Mouse (Mus musculus): ENCODE results near the gene Mybpc2. TPM values are rescaled to one million over a fixed set of nuclear protein-coding genes. Genes with fewer than 3 reads are reported as not detected.

The Mybpc2 gene
- polyA plus RNA-seq, 1 experiment from 2014 or later = 0.63 TPM

- WGBS = 52% methylated on average over 18 of the region's 18 CpGs
- no peak overlapping the region for H3K27ac ChIP-seq (ENCODE audit: low read length)
- no peak overlapping the region for H3K9ac ChIP-seq (ENCODE audit: low read length)
- H3K4me2 ChIP-seq (ENCODE audit: low read depth, low read length) = no peak overlapping the region
- ATAC-seq (ENCODE audit: low read depth) = peak; percentile 53
- no peaks in the 10 kb centered on the region for H3K4me1 ChIP-seq (replicated peaks; ENCODE audit: control insufficient read depth, insufficient read depth, low read length)
- H3K9me3 ChIP-seq (ENCODE audit: control insufficient read depth, low read length) = no peaks in the 10 kb centered on the region
- H3K36me3 ChIP-seq (ENCODE audit: control insufficient read depth, insufficient read depth, low read length) = no peaks in the 10 kb centered on the region
- no peaks in the 10 kb centered on the region for H3K27me3 ChIP-seq (ENCODE audit: control insufficient read depth, insufficient read depth, low read depth, low read length)
- H3K4me3 ChIP-seq (ENCODE audit: low read length) = no peak overlapping the region
Observed at GRCm38 (mm10) chr7:44560435-44561400, 36.3 kb upstream of the Mybpc2 start.

GRCm38 (mm10) chr7:44557629-44558028, 33.2 kb upstream of the Mybpc2 start:
- WGBS = 50% methylated on average over 2 of the region's 2 CpGs
- no peak overlapping the region for H3K9ac ChIP-seq (ENCODE audit: low read length)
- no peaks in the 10 kb centered on the region for H3K36me3 ChIP-seq (ENCODE audit: control insufficient read depth, insufficient read depth, low read length)
- H3K4me3 ChIP-seq (ENCODE audit: low read length) = no peak overlapping the region
- peaks cover 6% of the 10 kb centered on the region; the same call in 1 of the 2 replicates for H3K4me1 ChIP-seq (replicated peaks; ENCODE audit: control insufficient read depth, insufficient read depth, low read length)
- no peak overlapping the region for H3K4me2 ChIP-seq (ENCODE audit: low read depth, low read length)
- H3K27ac ChIP-seq (ENCODE audit: low read length) = no peak overlapping the region
- no peaks in the 10 kb centered on the region for H3K9me3 ChIP-seq (ENCODE audit: control insufficient read depth, low read length)
- no peak for ATAC-seq (ENCODE audit: low read depth)
- no peaks in the 10 kb centered on the region for H3K27me3 ChIP-seq (ENCODE audit: control insufficient read depth, insufficient read depth, low read depth, low read length)

- Histone ChIP-seq H3K9ac (ENCODE audit: low read length) (peak within 1 kb of the TSS; percentile 82), H3K4me3 (ENCODE audit: low read length) (peak within 1 kb of the TSS; percentile 85), H3K4me1 (replicated peaks; ENCODE audit: control insufficient read depth, insufficient read depth, low read length) (peaks cover 9% of the 10 kb centered on the region; the same call in 1 of the 2 replicates), H3K27ac (ENCODE audit: low read length) (peak within 1 kb of the TSS; percentile 100), H3K36me3 (ENCODE audit: control insufficient read depth, insufficient read depth, low read length) (peaks cover 28% of the 10 kb centered on the region), H3K4me2 (ENCODE audit: low read depth, low read length) (peak within 1 kb of the TSS; percentile 77), H3K27me3 (ENCODE audit: control insufficient read depth, insufficient read depth, low read depth, low read length) (no peaks in the 10 kb centered on the region), H3K9me3 (ENCODE audit: control insufficient read depth, low read length) (no peaks in the 10 kb centered on the region)
- under 1% methylated on average over 22 of the region's 22 CpGs for WGBS
- peak; percentile 89 for ATAC-seq (ENCODE audit: low read depth)
Observed at GRCm38 (mm10) chr7:44553826-44554225, 29.4 kb upstream of the Mybpc2 start, which contains the start of gene Nr1h2. Nr1h2 (minus strand) TSS chr7:44553951.

GRCm38 (mm10) chr7:44553196-44553764, 28.8 kb upstream of the Mybpc2 start:
- no peaks in the 10 kb centered on the region for H3K9me3 ChIP-seq (ENCODE audit: control insufficient read depth, low read length)
- peak overlapping the region; percentile 100 for H3K27ac ChIP-seq (ENCODE audit: low read length)
- H3K9ac ChIP-seq (ENCODE audit: low read length) = peak overlapping the region; percentile 82
- peak overlapping the region; percentile 67 for H3K4me2 ChIP-seq (ENCODE audit: low read depth, low read length)
- peak overlapping the region; percentile 85 for H3K4me3 ChIP-seq (ENCODE audit: low read length)
- ATAC-seq (ENCODE audit: low read depth) = peak; percentile 78
- peaks cover 9% of the 10 kb centered on the region; the same call in 1 of the 2 replicates for H3K4me1 ChIP-seq (replicated peaks; ENCODE audit: control insufficient read depth, insufficient read depth, low read length)
- H3K36me3 ChIP-seq (ENCODE audit: control insufficient read depth, insufficient read depth, low read length) = peaks cover 28% of the 10 kb centered on the region
- H3K27me3 ChIP-seq (ENCODE audit: control insufficient read depth, insufficient read depth, low read depth, low read length) = no peaks in the 10 kb centered on the region
- under 1% methylated on average over 31 of the region's 32 CpGs for WGBS

GRCm38 (mm10) chr7:44552141-44552908, 27.9 kb upstream of the Mybpc2 start:
- H3K9me3 ChIP-seq (ENCODE audit: control insufficient read depth, low read length) = no peaks in the 10 kb centered on the region
- H3K4me1 ChIP-seq (replicated peaks; ENCODE audit: control insufficient read depth, insufficient read depth, low read length) = peaks cover 16% of the 10 kb centered on the region
- no peak overlapping the region for H3K9ac ChIP-seq (ENCODE audit: low read length)
- no peak overlapping the region for H3K27ac ChIP-seq (ENCODE audit: low read length)
- H3K4me3 ChIP-seq (ENCODE audit: low read length) = peak overlapping the region; percentile 85
- peaks cover 28% of the 10 kb centered on the region for H3K36me3 ChIP-seq (ENCODE audit: control insufficient read depth, insufficient read depth, low read length)
- no peaks in the 10 kb centered on the region for H3K27me3 ChIP-seq (ENCODE audit: control insufficient read depth, insufficient read depth, low read depth, low read length)
- 86% methylated on average over 31 of the region's 31 CpGs for WGBS
- ATAC-seq (ENCODE audit: low read depth) = no peak
- H3K4me2 ChIP-seq (ENCODE audit: low read depth, low read length) = peak overlapping the region; percentile 67

GRCm38 (mm10) chr7:44551731-44552130, 27.3 kb upstream of the Mybpc2 start:
- Histone ChIP-seq H3K9me3 (ENCODE audit: control insufficient read depth, low read length) (no peaks in the 10 kb centered on the region), H3K4me2 (ENCODE audit: low read depth, low read length) (no peak overlapping the region), H3K4me1 (replicated peaks; ENCODE audit: control insufficient read depth, insufficient read depth, low read length) (peaks cover 21% of the 10 kb centered on the region), H3K27me3 (ENCODE audit: control insufficient read depth, insufficient read depth, low read depth, low read length) (no peaks in the 10 kb centered on the region), H3K9ac (ENCODE audit: low read length) (no peak overlapping the region), H3K4me3 (ENCODE audit: low read length) (no peak overlapping the region), H3K36me3 (ENCODE audit: control insufficient read depth, insufficient read depth, low read length) (peaks cover 28% of the 10 kb centered on the region), H3K27ac (ENCODE audit: low read length) (no peak overlapping the region)
- 79% methylated on average over 22 of the region's 22 CpGs for WGBS
- no peak for ATAC-seq (ENCODE audit: low read depth)

- Histone ChIP-seq H3K27ac (ENCODE audit: low read length) (no peak overlapping the region), H3K36me3 (ENCODE audit: control insufficient read depth, insufficient read depth, low read length) (peaks cover 28% of the 10 kb centered on the region), H3K4me2 (ENCODE audit: low read depth, low read length) (no peak overlapping the region), H3K27me3 (ENCODE audit: control insufficient read depth, insufficient read depth, low read depth, low read length) (no peaks in the 10 kb centered on the region), H3K9me3 (ENCODE audit: control insufficient read depth, low read length) (no peaks in the 10 kb centered on the region), H3K4me1 (replicated peaks; ENCODE audit: control insufficient read depth, insufficient read depth, low read length) (peaks cover 21% of the 10 kb centered on the region), H3K9ac (ENCODE audit: low read length) (no peak overlapping the region), H3K4me3 (ENCODE audit: low read length) (no peak overlapping the region)
- WGBS = 95% methylated on average over 21 of the region's 21 CpGs
- no peak for ATAC-seq (ENCODE audit: low read depth)
Observed at GRCm38 (mm10) chr7:44551301-44551700, 26.8 kb upstream of the Mybpc2 start.

GRCm38 (mm10) chr7:44550409-44550678, 25.9 kb upstream of the Mybpc2 start:
- 92% methylated on average over 12 of the region's 12 CpGs for WGBS
- peaks cover 28% of the 10 kb centered on the region for H3K36me3 ChIP-seq (ENCODE audit: control insufficient read depth, insufficient read depth, low read length)
- H3K4me3 ChIP-seq (ENCODE audit: low read length) = no peak overlapping the region
- peaks cover 21% of the 10 kb centered on the region for H3K4me1 ChIP-seq (replicated peaks; ENCODE audit: control insufficient read depth, insufficient read depth, low read length)
- ATAC-seq (ENCODE audit: low read depth) = no peak
- H3K27ac ChIP-seq (ENCODE audit: low read length) = no peak overlapping the region
- no peaks in the 10 kb centered on the region for H3K9me3 ChIP-seq (ENCODE audit: control insufficient read depth, low read length)
- H3K27me3 ChIP-seq (ENCODE audit: control insufficient read depth, insufficient read depth, low read depth, low read length) = no peaks in the 10 kb centered on the region
- no peak overlapping the region for H3K9ac ChIP-seq (ENCODE audit: low read length)
- H3K4me2 ChIP-seq (ENCODE audit: low read depth, low read length) = no peak overlapping the region

Measured in lung, embryonic 16.5 days (tissue).